Mouse (Mus musculus): ENCODE measurements around the gene Rgs9bp. TPM values are rescaled to one million over a fixed set of nuclear protein-coding genes. Genes with fewer than 3 reads are reported as not detected.

The Rgs9bp gene
- polyA plus RNA-seq, 2 experiments from 2014 or later, result not detected

GRCm38 (mm10) chr7:35530026-35530425 is 55.4 kb downstream of the Rgs9bp start:
- ATAC-seq, result no peak

Other genes with a start within 250 kb of the Rgs9bp start
- 10 to 100 TPM; 34.0 to 40.4 TPM for gene Faap24, start 188.7 kb downstream of the Rgs9bp start, polyA plus RNA-seq (2017; shearing (Covaris generic))
- 10 to 100 TPM; 14.2 to 23.5 TPM for gene Cep89, start 188.5 kb downstream of the Rgs9bp start, polyA plus RNA-seq (2017; shearing (Covaris generic))
- gene Slc7a9, start 136.8 kb downstream of the Rgs9bp start, polyA plus RNA-seq (2017; shearing (Covaris generic)), result not detected
- gene Tdrd12, start 47.8 kb downstream of the Rgs9bp start, polyA plus RNA-seq (2017; shearing (Covaris generic)), result not detected
- 10 to 100 TPM; 42.0 to 46.8 TPM for gene Nudt19, start 29.3 kb downstream of the Rgs9bp start, polyA plus RNA-seq (2017; shearing (Covaris generic))
- 10 to 100 TPM; 52.8 to 73.2 TPM for gene Ankrd27, start 662 bp upstream of the Rgs9bp start, polyA plus RNA-seq (2017; shearing (Covaris generic))
- gene Pdcd5, start 61.9 kb upstream of the Rgs9bp start, polyA plus RNA-seq (2017; shearing (Covaris generic)), result 10 to 100 TPM; 77.3 to 77.7 TPM
- 10 to 100 TPM; 23.9 to 30.0 TPM for gene Dpy19l3, start 168.9 kb upstream of the Rgs9bp start, polyA plus RNA-seq (2017; shearing (Covaris generic))
- 1 to 10 TPM; 4.4 to 5.1 TPM for gene Zfp507, start 217.4 kb upstream of the Rgs9bp start, polyA plus RNA-seq (2017; shearing (Covaris generic))